12 mouse cellular contexts compared by ENCODE assay signal in genomic region chr19:21723911-21724655, GRCm38 (mm10). TPM values are rescaled to one million over a fixed set of nuclear protein-coding genes. Genes with fewer than 3 reads are reported as not detected.
DNase-seq lines count a peak whose midpoint lies in the region; ATAC-seq lines count a peak whose summit lies in the region.
"Had no signal": no experiment of that assay in that cellular context is flagged by ENCODE, and none has a peak within 500 bp of the region (broad histone marks: within the 10 kb centered on the region; RNA-seq: fewer than 3 reads in every experiment).

No protein-coding gene starts in this region.

- H3K4me2 ChIP-seq in neural tube, embryonic 11.5 days (ENCODE audit: low read depth) = no peak overlapping the region
- no peak overlapping the region for H3K4me2 ChIP-seq in hindbrain, embryonic 15.5 days

- no peaks in the 10 kb centered on the region for H3K36me3 ChIP-seq in neural tube, embryonic 11.5 days (ENCODE audit: control insufficient read depth, insufficient read depth, low read length)
- no peaks in the 10 kb centered on the region for H3K36me3 ChIP-seq in hindbrain, embryonic 15.5 days

- no peaks in the 10 kb centered on the region for H3K4me1 ChIP-seq in neural tube, embryonic 11.5 days (ENCODE audit: control insufficient read depth, insufficient read depth, low read length)
- H3K4me1 ChIP-seq in hindbrain, embryonic 15.5 days (replicated peaks) = no peaks in the 10 kb centered on the region

- peak; percentile 35 for DNase-seq in neural tube, embryonic 11.5 days (ENCODE audit: low spot score)
- no peak for DNase-seq in neural tube, embryonic 10.5 days (ENCODE audit: extremely low spot score, low spot score)
- peak; percentile 76 for DNase-seq in left cerebral cortex, postnatal 4 days
- DNase-seq in right cerebral cortex, postnatal 36 days (ENCODE audit: low spot score in 2 of 2) = peak; percentile 56 to 72
- DNase-seq in testis, postnatal 14 days (ENCODE audit: low spot score) = no peak
- no peak for DNase-seq in lung, postnatal 10 days
- DNase-seq in natural killer cell, adult 2 months (ENCODE audit: low spot score in 2 of 2) = no peak
- DNase-seq: adrenal gland, postnatal 25 days had no signal

- H3K27ac ChIP-seq in neural tube, embryonic 11.5 days (ENCODE audit: low read depth, low read length) = no peak overlapping the region
- H3K27ac ChIP-seq in hindbrain, embryonic 15.5 days (replicated peaks) = peak overlapping the region; percentile 60
- H3K27ac ChIP-seq: kidney, postnatal 0 days; macrophage had no signal

- H3K27me3 ChIP-seq in neural tube, embryonic 11.5 days (ENCODE audit: control insufficient read depth, insufficient read depth, low read length) = no peaks in the 10 kb centered on the region
- no peaks in the 10 kb centered on the region for H3K27me3 ChIP-seq in hindbrain, embryonic 15.5 days

- H3K9me3 ChIP-seq in neural tube, embryonic 11.5 days (ENCODE audit: control insufficient read depth, low read length) = no peaks in the 10 kb centered on the region
- H3K9me3 ChIP-seq in hindbrain, embryonic 15.5 days = no peaks in the 10 kb centered on the region

- intact Hi-C loops in left cerebral cortex, postnatal 4 days (cut with DNase I) = no loop called here

- H3K4me3 ChIP-seq in neural tube, embryonic 11.5 days (ENCODE audit: low read depth, low read length) = no peak overlapping the region
- no peak overlapping the region for H3K4me3 ChIP-seq in hindbrain, embryonic 15.5 days
- H3K4me3 ChIP-seq: erythroblast, embryonic 14.5 days had no signal

- H3K9ac ChIP-seq in neural tube, embryonic 11.5 days (ENCODE audit: low read length) = no peak overlapping the region
- H3K9ac ChIP-seq in hindbrain, embryonic 15.5 days = no peak overlapping the region

- WGBS in neural tube, embryonic 11.5 days = 76% methylated on average over 8 of the region's 8 CpGs
- 35% methylated on average over 8 of the region's 8 CpGs for WGBS in hindbrain, embryonic 15.5 days

- ATAC-seq in neural tube, embryonic 11.5 days (ENCODE audit: insufficient read depth, low FRiP score, low TSS enrichment) = peak; percentile 86
- peak; percentile 95 for ATAC-seq in hindbrain, embryonic 15.5 days (ENCODE audit: low FRiP score, low read depth)

RNA-seq across cellular contexts. Expression of gene Cemip2, which starts 54.1 kb away (rescaled TPM):
- 99.9 and 108 TPM in 2 replicates for polyA plus RNA-seq in neural tube, embryonic 11.5 days (2014; fragmentation: Nextera tagmentation; extraction: Ambion mirVana)
- polyA plus RNA-seq in hindbrain, embryonic 15.5 days (2015; fragmentation: Nextera tagmentation; extraction: Ambion mirVana) = 24.0 and 31.0 TPM in 2 replicates
- total RNA-seq in left cerebral cortex, postnatal 4 days (2021) = 10 to 100 TPM; 27.9 to 28.3 TPM

Comparison
In these comparisons a context has a peak if more than half of its experiments do, and no peak if none do; other contexts are left out.
1. DNase-seq: peak in neural tube, embryonic 11.5 days (single experiment), left cerebral cortex, postnatal 4 days (single experiment) and right cerebral cortex, postnatal 36 days (2 of 2); none in neural tube, embryonic 10.5 days (single experiment), testis, postnatal 14 days (single experiment), lung, postnatal 10 days (single experiment) and natural killer cell, adult 2 months (0 of 2).